Mouse (Mus musculus): ENCODE results near the gene Gm8909. TPM values are rescaled to one million over a fixed set of nuclear protein-coding genes. Genes with fewer than 3 reads are reported as not detected.
"Not testable (repeated sequence)": the region's sequence is repeated elsewhere in the genome, so short reads cannot be mapped to it uniquely, and the experiment has no call there.

The Gm8909 gene
- polyA plus RNA-seq, 3 experiments from 2014 or later: 1.5 to 7.5 (median 4.7) TPM

DNA sequence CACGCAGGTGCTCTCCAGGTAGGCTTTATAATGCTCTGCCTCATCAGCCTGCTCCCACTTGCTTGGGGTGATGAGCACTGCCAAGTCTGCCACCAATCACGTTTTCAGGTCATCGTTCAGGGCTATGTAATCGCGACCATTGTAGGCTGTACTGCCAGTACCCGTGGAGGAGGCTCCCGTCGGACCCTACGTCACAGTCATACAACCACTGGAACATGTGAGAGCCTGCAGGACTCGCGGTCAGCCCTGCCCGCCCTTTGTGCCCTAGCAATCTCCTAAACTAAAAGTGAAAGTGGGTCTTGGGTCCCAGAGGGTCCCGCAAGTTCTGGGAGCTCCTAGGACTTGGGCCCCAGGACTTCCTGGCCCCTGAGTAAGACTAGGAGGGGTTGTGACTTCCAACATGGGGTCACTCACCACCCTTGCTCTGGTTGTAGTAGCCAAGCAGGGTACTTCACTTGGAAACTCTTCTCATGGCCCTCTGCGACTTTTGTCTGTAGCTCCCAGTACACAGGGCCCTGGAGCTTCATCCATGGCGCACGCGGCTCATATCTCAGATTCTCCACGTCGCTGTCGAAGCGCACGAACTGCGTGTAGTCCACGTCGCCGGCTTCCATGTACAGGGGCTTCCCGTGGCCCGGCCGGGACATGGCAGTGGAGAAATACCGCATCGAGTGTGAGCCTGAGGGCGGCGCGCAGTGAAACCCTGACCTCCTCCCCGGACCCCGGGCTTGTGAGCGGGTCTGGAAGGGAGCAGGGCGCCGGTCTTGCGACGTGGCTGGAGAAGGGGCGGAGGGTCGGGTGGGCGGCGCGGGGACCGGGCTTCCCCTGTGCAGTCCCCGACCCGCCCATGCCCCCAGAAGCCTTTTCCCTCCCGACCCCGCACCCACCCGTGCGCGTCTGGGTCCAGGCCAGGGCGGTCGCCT lies 6.9 kb downstream of the Gm8909 start:
- ATAC-seq: peak; percentile 21

DNA sequence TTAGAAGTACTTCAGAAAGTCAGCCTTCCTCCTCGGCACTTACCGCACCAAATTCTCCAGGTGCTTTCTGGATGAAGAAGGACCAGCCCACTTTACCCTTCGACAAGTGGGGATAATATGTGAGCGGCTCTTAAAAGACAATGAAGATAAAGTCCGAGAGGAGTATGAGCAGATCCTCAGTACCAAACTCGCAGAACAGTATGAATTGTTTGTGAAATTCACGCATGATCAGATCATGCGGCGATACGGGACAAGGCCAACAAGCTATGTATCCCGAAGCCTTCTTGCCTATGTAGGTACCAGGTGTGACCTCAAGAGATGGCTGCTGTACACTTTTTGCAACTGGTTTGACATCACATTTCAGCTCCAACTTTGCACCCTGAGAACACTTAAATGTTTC lies 10.1 kb downstream of the Gm8909 start:
- ATAC-seq: not testable (repeated sequence)

DNA sequence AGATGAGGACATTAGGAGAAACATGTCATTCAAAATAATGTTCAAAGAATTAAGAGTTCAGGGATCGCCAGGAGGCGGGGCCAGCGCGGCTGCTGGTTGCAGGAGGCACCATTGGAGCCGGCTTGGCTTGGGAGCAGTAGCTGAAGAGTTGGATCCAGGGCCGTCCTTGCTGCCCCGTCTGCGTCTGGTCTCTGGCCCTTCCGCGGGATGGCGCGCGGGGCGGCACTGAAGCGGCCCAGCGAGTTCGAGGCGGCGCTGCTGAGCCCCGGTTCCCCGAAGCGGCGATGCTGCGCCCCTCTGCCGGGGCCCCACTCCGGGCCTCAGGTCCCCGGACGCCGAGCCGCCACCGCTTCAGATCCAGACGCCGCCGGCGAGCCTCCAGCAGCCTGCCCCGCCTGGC lies 10.6 kb downstream of the Gm8909 start:
- ATAC-seq: not testable (repeated sequence)

DNA sequence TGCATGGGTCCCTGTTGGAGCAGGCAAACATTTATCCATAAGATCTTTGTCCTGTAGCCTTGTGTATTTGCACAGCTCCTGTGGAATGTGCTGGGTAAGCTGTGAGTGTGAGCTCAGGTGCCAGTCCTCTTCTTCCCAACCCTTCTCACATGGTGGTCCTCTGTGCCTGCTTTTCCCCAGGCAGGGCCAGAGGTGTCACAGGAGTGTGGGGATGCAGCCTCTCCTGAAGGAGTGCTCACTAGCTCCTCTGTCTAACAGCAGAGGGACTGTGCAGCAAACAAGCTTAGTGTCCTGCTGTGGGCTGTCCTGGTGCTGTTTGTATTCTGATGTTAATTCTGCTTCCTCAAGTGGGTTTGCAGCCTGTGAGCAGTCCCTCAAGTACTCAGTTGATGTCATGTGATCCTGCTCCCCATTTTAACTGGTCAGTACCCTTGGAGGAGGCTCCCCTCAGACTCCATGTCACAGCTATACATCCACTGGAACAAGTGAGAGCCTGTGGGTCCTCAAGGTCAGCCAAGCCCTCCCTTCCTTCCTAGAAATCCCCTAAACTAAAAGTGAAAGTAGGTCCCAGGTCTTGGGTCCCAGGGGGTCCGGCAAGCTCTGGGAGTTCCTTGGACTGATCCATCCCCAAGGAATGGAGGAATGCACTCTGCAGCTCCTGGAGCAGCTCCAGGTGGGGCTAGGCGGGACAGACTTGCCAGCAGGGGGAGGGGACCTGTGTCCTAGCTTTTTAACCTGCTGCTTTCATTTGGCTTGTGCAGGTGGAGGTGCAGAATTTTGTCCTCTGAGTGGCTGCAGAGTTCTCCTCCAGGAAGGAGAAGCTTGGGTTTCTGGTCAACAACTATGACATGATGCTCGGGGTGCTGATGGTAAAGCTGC lies 13.8 kb downstream of the Gm8909 start:
- ATAC-seq: no peak

DNA sequence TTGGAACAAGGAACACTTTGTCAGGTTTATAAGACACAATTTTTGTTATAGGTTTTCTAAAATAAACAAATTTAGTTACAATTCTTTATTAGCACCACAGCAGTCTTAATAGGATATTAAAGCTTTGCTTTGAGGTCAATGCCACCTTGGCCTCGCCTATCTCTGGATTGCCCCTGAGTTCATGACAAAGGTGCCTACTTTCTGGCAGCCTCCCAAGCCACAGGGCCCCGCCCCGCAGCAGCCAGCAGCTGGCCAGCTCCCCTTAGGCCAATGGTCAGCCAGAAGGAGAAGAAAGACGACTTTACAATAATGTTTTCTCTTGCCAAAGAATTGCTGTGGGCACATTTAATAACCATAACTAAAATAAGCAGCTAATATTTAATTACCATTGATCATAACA lies 17.1 kb downstream of the Gm8909 start:
- ATAC-seq: not testable (repeated sequence)

DNA sequence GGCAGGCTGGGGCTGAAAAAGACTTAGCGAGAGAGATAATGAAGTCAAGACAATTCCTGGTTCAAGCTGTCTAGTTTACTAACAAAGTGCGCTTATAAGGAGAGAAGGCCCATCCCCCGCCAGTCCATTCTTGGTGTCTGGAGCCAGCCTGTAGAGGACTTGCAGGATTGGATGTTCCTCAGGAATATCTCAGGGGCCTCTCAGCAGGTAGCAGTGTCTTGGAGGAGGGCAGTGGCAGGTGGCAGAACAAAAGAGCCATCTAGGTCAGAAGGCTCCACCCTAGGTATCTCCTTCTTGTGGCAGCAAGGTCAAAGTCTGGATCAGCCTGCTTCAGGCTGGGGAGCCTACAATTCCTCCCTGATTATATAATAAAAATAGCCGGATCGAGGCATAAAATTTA lies 19.9 kb downstream of the Gm8909 start:
- not testable (repeated sequence) for ATAC-seq

DNA sequence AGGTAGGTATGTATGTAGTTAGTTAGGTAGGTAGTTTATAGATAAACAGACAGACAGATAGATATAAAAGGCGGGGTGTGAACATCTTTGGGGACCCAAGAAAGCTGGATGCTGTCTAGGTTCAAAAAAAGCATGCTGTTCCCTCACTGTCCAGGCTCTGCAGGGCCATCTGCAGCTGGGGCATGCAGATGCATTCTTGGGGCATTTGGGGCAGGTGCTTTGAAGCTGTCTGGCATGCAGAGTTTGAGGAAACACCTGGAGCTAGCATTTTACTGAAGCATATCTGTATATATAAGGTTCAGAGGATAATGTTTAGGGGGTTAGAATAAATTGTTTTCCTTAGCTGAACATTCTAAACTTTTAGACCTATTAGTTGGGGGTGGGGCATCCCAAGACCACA lies 21.4 kb downstream of the Gm8909 start:
- ATAC-seq: not testable (repeated sequence)

DNA sequence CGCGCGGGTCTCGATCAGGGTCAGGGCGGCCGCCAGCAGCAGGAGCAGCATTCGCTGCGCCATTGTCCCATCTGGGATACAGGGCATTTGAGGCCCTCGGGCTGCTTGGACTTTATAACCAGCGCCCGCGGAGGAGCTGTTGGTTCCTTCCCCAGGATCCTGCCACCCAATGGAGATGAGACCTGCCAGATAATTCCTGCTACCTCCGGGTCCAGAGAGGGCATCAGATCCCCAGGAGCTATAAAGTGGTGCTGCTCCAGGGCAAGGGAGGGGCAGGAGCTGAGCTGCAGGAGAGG lies 22.5 kb downstream of the Gm8909 start:
- ATAC-seq: not testable (repeated sequence)

DNA sequence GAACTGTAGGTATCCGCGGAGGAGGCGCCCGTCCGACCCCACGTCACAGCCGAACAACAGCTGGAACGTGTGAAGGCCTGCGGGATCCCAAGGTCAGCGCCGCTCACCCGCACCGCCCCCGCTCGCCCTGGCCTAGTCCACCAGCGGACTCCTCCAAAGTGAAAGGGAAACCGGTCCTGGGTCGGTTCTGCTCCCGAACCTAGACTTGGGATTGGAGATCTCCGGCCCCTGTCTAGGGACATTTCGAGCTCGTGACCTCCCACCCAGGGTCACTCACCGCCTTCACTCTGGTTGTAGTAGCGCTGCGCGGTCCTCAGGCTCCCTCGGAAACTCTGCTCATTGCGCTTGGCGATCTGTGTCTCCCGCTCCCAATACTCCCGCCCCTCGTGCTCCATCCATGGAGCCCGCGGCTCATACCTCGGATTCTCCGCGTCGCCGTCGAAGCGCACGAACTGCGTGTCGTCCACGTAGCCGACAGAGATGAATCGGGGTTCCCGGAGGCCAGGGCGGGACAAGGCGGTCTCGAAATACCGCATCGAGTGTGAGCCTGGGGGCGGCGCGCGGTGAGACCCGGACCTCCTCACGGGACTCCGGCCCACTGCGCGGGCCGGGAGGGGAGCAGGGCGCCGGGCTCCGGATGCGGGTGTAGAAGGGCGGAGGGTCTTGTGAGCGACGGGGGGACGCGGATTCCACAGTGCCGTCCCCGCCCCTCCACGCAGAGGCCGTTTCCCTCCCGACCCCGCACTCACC lies 23.1 kb downstream of the Gm8909 start:
- ATAC-seq: peak; percentile 61

DNA sequence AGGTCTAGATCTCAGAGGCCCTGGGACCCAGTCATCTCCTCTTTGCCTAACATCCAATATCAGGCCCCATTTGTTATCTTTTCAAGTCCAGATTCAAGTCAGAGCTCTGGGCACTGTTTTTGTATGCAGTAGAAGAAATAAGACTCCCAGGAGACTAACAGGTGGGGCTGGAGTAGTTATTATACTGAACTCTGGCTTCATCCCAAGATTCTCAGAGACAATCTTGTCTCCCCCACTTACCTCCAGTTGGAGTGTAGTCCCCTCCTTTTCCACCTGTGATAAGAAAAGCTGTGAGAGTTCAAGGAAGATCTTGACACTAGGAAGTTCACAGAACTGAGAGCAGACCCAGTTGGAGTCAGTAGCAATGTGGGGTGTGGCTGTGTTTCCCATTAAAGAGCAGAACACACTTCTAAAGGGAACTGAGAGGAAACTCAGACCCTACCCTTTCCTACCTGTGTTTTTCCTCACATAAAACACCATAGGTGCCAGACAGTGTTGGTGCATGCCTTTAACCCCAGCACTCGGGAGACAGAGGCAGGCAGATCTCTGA lies 32.0 kb downstream of the Gm8909 start:
- not testable (repeated sequence) for ATAC-seq

DNA sequence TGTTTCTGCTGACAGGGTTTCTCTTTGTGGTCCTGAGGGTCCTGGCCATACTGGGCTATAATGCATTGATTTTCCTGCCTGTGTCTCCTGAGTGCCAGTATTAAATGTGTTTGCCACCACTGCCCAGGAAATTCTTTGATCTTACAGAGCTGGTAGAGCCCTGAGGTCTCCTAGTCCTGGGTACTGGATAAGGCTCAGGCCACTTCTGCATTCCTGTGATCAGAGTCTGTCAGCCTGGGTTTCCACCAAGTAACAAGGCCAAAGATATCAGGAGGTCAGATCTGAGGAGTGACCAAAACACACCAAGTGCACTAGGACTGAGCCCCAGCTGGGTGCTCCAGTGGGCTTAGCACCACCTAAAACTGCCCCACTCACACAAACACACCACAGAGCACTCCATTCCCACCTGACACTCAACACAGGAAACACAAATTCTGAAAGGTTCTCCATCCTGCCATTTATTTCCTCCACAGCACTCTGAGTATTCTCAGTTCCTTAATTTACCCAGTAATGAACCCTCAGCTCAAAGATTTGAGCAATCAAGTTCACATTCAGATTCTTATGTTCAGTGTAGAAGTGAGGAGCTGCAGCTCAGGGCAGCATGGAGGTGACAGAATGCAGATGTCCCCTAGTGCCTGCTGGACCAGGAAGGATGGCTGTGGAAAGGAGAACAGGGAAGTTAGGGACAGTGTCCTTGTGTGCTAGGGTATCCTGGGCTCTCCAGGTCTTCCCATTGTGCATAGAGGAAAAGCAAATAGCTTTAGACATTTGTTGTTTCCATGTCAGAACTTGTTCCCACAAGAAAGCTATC lies 32.7 kb downstream of the Gm8909 start:
- ATAC-seq: not testable (repeated sequence)

DNA sequence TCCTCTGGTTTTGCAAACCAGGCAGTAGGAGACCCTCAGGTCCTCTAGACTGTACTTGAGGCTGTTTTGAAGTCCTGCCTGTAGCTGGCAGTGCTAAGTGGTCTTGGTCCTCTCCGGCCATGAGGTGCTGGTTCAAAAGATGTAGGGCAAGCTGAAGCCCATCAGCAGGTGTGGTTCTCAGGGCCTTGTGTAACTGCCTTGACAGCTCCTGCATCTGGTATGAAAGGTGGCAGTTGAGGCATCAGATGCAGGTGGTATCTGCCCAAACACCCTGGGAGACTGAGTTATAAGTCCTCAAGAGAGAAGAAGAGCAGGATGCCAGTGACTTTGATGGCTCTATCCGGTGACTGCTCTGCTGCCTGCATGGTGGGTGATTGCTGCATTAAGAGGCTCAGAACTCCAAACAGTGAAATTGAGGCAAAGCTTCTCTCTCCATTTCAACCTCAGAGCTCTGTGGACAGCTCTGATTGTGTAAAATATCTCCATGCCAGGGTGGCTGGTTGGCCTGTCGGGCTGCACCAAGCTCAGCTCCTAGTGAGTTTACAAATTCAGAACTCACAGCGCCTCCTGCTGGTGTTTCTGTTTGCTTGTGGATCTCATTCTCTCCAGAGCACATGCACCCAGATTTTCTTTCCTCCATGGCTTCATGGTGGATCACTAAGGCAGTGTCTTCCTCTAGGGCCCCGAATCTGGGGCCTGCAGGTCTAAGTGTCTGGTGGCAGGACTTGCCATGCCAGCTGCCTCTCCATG lies 36.6 kb downstream of the Gm8909 start:
- no peak for ATAC-seq

DNA sequence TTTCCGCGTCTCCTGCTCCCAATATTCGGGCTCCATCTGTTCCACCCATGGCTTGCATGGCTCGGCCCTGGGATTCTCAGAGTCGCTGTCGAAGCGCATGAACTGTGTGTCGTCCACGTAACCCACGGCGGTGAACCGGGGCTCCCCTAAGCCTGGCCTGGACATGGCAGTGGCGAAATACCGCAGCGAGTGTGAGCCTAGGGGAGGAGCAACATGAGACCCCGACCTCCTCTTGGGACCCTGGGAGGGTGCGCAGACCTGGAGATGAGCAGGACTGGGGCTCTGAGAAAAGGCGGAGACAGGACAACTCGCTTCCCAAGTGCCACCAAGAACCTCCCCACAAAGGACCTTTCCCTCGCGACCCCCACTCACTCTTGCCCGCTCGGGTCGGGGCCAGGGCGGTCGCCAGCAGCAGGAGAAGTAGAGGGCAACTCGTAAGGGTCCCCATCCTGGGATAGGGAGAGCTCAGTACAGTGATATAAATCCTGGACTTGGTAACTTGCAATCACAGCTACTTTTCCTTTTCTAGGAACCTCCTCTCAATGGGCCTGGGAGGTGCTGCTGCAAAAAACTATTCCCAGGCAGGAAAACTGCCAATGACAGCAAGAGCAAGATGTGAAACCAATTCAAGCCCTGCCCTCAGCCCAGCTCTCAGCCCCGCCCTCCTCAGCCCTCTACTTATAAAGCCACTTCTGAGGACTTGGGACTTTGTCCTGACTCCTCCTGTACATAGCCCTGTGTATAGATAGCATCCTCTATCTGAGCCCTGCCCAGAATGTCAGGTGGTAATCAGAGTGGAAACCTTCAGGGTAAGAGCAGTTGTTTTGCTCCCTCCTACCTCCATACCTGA lies 39.1 kb downstream of the Gm8909 start, which contains the start of gene Gm7030:
Gm7030 (minus strand) TSS at position 458 of the 850 bp plus-strand sequence.
- not testable (repeated sequence) for ATAC-seq

DNA sequence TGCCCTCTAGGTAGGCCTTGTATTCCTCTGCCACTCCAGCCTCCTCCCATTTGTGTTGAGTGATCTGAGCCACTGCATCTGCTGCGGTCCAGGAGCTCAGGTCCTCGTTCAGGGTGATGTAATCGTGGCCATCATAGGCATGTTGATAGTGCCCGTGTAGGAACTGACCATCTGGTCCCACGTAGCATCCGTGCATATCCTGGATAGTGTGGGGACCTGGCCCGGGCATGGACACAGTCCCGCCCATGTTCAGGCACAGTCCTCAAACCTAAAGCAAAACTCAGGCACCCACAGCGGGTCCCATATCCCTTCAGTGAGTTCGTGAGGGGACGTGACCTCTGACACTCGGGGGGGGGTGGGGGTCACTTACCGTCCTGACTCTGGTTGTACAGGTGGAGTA lies 39.8 kb downstream of the Gm8909 start:
- ATAC-seq: not testable (repeated sequence)

DNA sequence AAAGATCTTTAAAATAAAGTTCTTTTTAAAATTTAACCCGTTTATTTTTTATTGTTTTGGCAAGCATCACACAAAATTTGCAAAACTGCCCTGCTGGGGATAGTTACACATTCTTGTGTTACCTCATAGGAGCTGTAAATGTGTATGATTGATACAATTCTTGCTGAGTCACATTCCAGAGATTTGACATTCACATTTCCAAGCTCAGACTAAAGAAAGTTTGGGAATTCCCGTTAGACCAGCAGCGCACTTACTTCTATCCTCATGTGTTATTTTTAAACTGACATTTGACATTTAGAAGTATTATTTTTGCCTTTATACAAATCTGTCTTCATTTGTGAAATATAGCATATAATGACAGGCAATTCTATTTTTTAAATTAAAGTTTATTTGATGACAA lies 44.2 kb downstream of the Gm8909 start:
- not testable (repeated sequence) for ATAC-seq

DNA sequence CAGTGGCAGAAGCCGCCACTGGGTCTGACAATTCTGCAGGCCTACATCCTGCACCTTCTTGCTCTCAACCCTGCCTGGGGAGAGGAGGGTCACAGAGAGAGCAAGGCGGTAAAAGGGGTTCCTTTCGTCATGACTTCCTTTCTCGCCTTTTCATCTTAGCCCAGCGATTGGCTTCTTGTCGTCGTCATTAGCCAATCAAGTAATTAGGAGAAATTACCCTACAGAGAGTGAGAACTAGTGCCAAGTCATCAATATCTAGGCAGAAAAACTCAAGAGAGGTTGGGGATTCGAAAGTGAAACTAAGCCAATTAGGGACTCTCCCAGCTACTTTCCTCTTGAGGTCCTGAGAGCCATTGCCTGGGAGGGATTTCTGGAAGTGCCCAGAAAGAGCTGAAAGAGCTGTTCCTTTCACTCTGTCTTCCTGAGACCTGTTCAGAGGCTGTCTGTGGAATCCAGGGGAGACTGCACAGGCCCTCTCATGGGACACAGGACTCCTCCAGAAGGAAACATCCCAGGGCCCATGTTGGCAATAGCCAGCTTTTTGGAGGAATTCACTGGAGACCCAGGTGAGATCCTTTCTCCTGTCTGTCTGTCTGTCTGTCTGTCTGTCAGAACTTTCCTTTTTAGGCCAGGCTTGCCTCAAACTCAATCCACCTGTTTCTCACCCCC lies 46.9 kb downstream of the Gm8909 start, which contains the start of gene Gm19684:
Gm19684 (plus strand) TSS at position 327 of the 669 bp plus-strand sequence.
- ATAC-seq: peak; percentile 98

DNA sequence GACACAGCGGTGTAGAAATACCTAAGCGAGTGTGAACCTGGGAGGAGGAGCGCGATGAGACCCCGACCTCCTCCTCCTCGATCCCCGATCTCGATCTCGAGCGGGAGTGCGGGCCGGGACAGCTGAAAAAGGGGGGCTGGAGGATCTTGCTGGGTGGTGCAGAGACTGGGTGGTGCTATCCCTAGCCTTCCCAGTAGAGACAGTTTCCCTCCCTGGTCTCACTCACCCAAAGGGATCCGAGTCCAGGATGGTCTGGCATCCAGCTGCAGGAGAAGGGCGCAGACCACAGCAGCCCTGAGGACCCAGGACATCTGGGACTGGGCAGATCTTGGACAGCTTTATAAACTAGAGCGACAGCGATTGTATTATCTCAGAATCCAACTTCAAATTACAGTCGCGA lies 47.5 kb downstream of the Gm8909 start:
- ATAC-seq: not testable (repeated sequence)

DNA sequence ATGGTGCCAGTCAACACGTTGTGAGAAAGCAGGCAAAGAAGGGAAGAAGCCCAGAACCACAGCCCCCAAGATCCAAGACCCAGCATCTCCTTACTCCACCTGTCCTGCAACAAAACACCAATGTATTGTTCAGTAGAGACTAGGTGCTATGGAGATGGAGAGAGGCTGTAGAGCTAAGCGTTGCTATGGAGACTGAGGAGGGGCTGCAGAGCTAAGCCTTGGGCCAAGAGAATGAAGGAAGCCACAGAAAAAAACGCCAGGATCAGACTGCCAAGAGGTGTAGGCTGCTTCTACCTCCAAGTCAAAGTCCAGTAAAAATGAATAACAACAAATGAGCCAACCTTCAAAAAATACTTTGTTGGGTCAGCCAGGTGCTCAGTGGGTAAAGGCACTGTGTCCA lies 51.8 kb downstream of the Gm8909 start:
- not testable (repeated sequence) for ATAC-seq
